Mouse (Mus musculus) E14TG2a.4 (cell line): ENCODE measurements around the gene Olfr160.

Experiments
- CTCF ChIP-seq: conservative IDR thresholded peaks from 2 replicates; pipeline ENCODE4 v1.5.1; 2014; ENCODE audit warnings: low read length
- POU5F1 ChIP-seq: IDR thresholded peaks from 2 replicates; pipeline ENCODE4 v1.6.1; 2014; ENCODE audit warnings: low read length, borderline replicate concordance

GRCm38 (mm10) chr9:37761728-37762127 is 45.7 kb upstream of the Olfr160 start:
- TF ChIP-seq CTCF = no peak
- no peak for TF ChIP-seq POU5F1
